Mouse (Mus musculus): ENCODE measurements around the gene Adgra3. TPM values are rescaled to one million over a fixed set of nuclear protein-coding genes. Genes with fewer than 3 reads are reported as not detected.

Gene Adgra3
- 59.5 and 67.6 TPM in 2 replicates for polyA plus RNA-seq (2014; fragmentation: Nextera tagmentation; extraction: Ambion mirVana)

DNA sequence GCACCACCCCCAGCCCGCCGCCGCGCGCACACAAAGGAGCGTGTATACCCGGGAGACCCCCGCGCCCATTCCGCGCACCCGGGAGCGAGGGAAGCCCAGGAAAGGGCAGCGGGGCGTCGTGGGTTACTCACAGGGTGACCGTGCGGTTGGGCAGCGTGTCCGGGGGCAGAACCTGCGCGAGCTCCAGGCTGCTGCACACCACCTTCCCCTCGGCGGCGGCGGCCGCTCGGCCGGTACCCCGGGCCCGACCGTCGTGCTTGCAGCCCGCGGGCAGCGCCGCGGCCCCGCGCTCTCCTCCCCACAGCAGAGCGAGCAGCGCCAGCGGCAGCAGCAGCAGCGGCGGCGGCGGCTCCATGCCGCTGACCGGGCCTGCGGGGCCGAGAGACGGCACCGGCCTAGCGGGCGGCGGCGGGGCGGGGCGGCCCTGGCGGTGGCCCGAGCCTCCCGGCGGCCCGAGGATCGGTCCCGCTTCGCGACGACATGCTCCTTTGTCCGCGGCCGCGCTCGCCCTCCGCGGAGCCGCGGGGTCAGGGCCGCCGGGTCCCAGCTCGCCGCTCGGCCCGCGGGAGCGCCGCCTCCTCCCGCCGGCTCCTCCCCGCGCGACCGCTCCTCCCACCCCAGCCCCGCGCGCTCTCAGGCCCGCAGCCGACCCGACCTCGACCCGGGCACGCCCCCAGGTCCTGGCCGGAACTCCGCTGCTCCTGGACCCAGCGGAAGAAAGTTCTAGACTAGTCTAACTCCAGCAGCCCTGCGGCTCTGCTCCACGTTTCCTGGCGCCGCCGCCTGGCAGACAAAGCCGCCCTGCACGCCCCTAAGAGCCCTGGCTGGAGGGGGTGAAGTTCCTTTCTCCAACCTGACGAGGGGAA, at the start of gene Adgra3:
Gene Adgra3, minus strand, starts transcription at position 586 of the 866 bp plus-strand sequence.
- Histone ChIP-seq H3K9me3 (ENCODE audit: control insufficient read depth, low read length) (no peaks in the 10 kb centered on the region), H3K4me1 (ENCODE audit: control insufficient read depth, insufficient read depth, low read length) (0 out of 2 replicates have a peak, but pooled peaks cover 3% of the 10 kb centered on the region), H3K9ac (ENCODE audit: low read length) (peak within 1 kb of the TSS; percentile 99), H3K36me3 (ENCODE audit: control insufficient read depth, insufficient read depth, low read length) (no peaks in the 10 kb centered on the region), H3K4me2 (ENCODE audit: low read depth, severe bottlenecking) (peak within 1 kb of the TSS; percentile 61), H3K27me3 (ENCODE audit: control insufficient read depth, insufficient read depth, low read length) (no peaks in the 10 kb centered on the region), H3K27ac (replicated peaks; ENCODE audit: low read depth, low read length) (peak within 1 kb of the TSS; percentile 94), H3K4me3 (ENCODE audit: low read depth, low read length) (peak within 1 kb of the TSS; percentile 79)
- under 1% methylated on average over 46 of the region's 113 CpGs for WGBS
- DNase-seq (ENCODE audit: low spot score) = peak; percentile 88
- ATAC-seq (ENCODE audit: insufficient number of reproducible peaks, low FRiP score, low TSS enrichment, low read depth) = peak; percentile 94

DNA sequence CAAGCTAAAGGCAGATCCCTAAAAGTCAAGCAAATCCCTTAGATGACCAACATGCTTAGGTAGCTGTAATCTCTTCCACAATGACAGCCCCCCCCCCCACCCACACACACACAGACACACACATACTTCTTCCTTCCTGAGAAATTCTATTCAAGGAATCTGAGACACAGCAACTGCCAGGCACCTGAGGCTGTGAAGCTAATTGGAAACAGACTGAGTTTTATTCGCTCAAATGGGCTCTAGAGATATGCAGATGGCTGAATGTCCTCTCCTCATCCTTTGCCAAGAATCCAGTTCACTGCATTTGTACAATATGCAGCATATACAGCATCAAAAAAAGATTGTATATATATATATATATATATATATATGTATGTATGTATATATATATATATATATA, 24.6 kb upstream of the Adgra3 start:
- H3K36me3 ChIP-seq (ENCODE audit: control insufficient read depth, insufficient read depth, low read length) = no peaks in the 10 kb centered on the region
- ATAC-seq (ENCODE audit: insufficient number of reproducible peaks, low FRiP score, low TSS enrichment, low read depth) (no peak), DNase-seq (ENCODE audit: low spot score) (peak; percentile 21)
- H3K9me3 ChIP-seq (ENCODE audit: control insufficient read depth, low read length) = no peaks in the 10 kb centered on the region
- H3K27ac ChIP-seq (replicated peaks; ENCODE audit: low read depth, low read length) = no peak overlapping the region
- H3K9ac ChIP-seq (ENCODE audit: low read length) = no peak overlapping the region
- no peaks in the 10 kb centered on the region for H3K4me1 ChIP-seq (ENCODE audit: control insufficient read depth, insufficient read depth, low read length)
- WGBS = 27% methylated on average over 1 of the region's 1 CpGs
- no peak overlapping the region for H3K4me3 ChIP-seq (ENCODE audit: low read depth, low read length)
- H3K4me2 ChIP-seq (ENCODE audit: low read depth, severe bottlenecking) = no peak overlapping the region
- H3K27me3 ChIP-seq (ENCODE audit: control insufficient read depth, insufficient read depth, low read length) = no peaks in the 10 kb centered on the region

GRCm38 (mm10) chr5:50074245-50074644, 15.4 kb upstream of the Adgra3 start:
- H3K36me3 ChIP-seq (ENCODE audit: control insufficient read depth, insufficient read depth, low read length) = no peaks in the 10 kb centered on the region
- H3K9me3 ChIP-seq (ENCODE audit: control insufficient read depth, low read length) = no peaks in the 10 kb centered on the region
- no peak overlapping the region for H3K27ac ChIP-seq (replicated peaks; ENCODE audit: low read depth, low read length)
- no peak overlapping the region for H3K4me2 ChIP-seq (ENCODE audit: low read depth, severe bottlenecking)
- H3K27me3 ChIP-seq (ENCODE audit: control insufficient read depth, insufficient read depth, low read length) = no peaks in the 10 kb centered on the region
- no peak overlapping the region for H3K4me3 ChIP-seq (ENCODE audit: low read depth, low read length)
- DNase-seq (ENCODE audit: low spot score) (no peak), ATAC-seq (ENCODE audit: insufficient number of reproducible peaks, low FRiP score, low TSS enrichment, low read depth) (no peak)
- H3K4me1 ChIP-seq (ENCODE audit: control insufficient read depth, insufficient read depth, low read length) = no peaks in the 10 kb centered on the region
- H3K9ac ChIP-seq (ENCODE audit: low read length) = no peak overlapping the region

- H3K4me1 ChIP-seq (ENCODE audit: control insufficient read depth, insufficient read depth, low read length) = no peaks in the 10 kb centered on the region
- no peak overlapping the region for H3K4me2 ChIP-seq (ENCODE audit: low read depth, severe bottlenecking)
- H3K4me3 ChIP-seq (ENCODE audit: low read depth, low read length) = no peak overlapping the region
- no peaks in the 10 kb centered on the region for H3K27me3 ChIP-seq (ENCODE audit: control insufficient read depth, insufficient read depth, low read length)
- WGBS = 88% methylated on average over 3 of the region's 3 CpGs
- ATAC-seq (ENCODE audit: insufficient number of reproducible peaks, low FRiP score, low TSS enrichment, low read depth) = no peak
- H3K27ac ChIP-seq (replicated peaks; ENCODE audit: low read depth, low read length) = no peak overlapping the region
- H3K9ac ChIP-seq (ENCODE audit: low read length) = no peak overlapping the region
- no peak for DNase-seq (ENCODE audit: low spot score)
- H3K36me3 ChIP-seq (ENCODE audit: control insufficient read depth, insufficient read depth, low read length) = no peaks in the 10 kb centered on the region
- H3K9me3 ChIP-seq (ENCODE audit: control insufficient read depth, low read length) = no peaks in the 10 kb centered on the region
Measured at GRCm38 (mm10) chr5:50064236-50064635, 5.4 kb upstream of the Adgra3 start.

DNA sequence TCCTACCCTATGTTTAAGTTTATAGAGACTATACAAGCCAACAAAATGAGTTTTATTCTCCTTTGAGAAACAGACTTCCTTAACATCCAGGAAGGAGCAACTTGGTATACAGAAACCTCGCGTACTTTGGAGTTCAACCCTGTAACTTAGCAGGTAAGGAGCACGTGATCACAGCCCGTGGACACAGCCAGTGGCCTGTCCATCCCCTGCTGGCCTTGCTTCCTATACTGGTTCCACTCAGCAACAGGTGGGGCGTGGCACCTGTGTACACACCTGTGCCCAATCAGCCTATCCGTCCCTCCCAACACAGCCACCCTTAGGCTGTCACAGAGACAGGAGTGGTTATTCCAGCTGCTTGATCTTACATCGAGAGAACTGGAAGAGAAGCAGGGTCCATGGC, 780 bp upstream of the Adgra3 start:
- WGBS = 86% methylated on average over 7 of the region's 7 CpGs
- Histone ChIP-seq H3K4me2 (ENCODE audit: low read depth, severe bottlenecking) (peak overlapping the region; percentile 61), H3K27me3 (ENCODE audit: control insufficient read depth, insufficient read depth, low read length) (no peaks in the 10 kb centered on the region), H3K9ac (ENCODE audit: low read length) (no peak overlapping the region), H3K9me3 (ENCODE audit: control insufficient read depth, low read length) (no peaks in the 10 kb centered on the region), H3K4me1 (ENCODE audit: control insufficient read depth, insufficient read depth, low read length) (0 out of 2 replicates have a peak, but pooled peaks cover 3% of the 10 kb centered on the region), H3K4me3 (ENCODE audit: low read depth, low read length) (no peak overlapping the region), H3K27ac (replicated peaks; ENCODE audit: low read depth, low read length) (no peak overlapping the region), H3K36me3 (ENCODE audit: control insufficient read depth, insufficient read depth, low read length) (no peaks in the 10 kb centered on the region)
- ATAC-seq (ENCODE audit: insufficient number of reproducible peaks, low FRiP score, low TSS enrichment, low read depth) (peak; percentile 24; the same call in 1 of the 2 replicates), DNase-seq (ENCODE audit: low spot score) (no peak)

GRCm38 (mm10) chr5:50057612-50058420, 990 bp downstream of the Adgra3 start:
- 2% methylated on average over 26 of the region's 26 CpGs for WGBS
- DNase-seq (ENCODE audit: low spot score) (no peak), ATAC-seq (ENCODE audit: insufficient number of reproducible peaks, low FRiP score, low TSS enrichment, low read depth) (peak; percentile 15; the same call in 1 of the 2 replicates)
- Histone ChIP-seq H3K9ac (ENCODE audit: low read length) (peak overlapping the region; percentile 99), H3K4me2 (ENCODE audit: low read depth, severe bottlenecking) (peak overlapping the region; percentile 61), H3K36me3 (ENCODE audit: control insufficient read depth, insufficient read depth, low read length) (no peaks in the 10 kb centered on the region), H3K27ac (replicated peaks; ENCODE audit: low read depth, low read length) (peak overlapping the region; percentile 94), H3K4me1 (ENCODE audit: control insufficient read depth, insufficient read depth, low read length) (0 out of 2 replicates have a peak, but pooled peaks cover 3% of the 10 kb centered on the region), H3K27me3 (ENCODE audit: control insufficient read depth, insufficient read depth, low read length) (no peaks in the 10 kb centered on the region), H3K4me3 (ENCODE audit: low read depth, low read length) (peak overlapping the region; percentile 79), H3K9me3 (ENCODE audit: control insufficient read depth, low read length) (no peaks in the 10 kb centered on the region)

DNA sequence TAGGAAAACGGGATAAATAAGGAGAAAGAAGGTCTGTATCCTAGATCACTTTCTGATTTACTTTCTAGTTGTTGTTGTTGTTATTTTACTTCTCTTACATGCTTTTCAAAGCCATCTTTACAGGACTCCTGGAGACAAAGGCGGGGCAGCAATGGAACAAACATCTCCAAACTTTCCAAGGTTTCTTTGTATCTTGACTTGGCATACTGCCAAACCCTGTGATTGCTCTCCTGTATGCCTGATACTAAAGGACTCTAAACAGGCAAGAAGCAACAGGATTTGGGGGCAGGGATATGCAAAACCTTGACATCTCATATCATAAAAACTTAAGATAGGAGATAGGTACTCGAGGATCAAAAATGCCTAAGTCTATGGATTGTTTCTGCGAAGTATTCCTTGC, 6.3 kb downstream of the Adgra3 start:
- Histone ChIP-seq H3K27me3 (ENCODE audit: control insufficient read depth, insufficient read depth, low read length) (no peaks in the 10 kb centered on the region), H3K36me3 (ENCODE audit: control insufficient read depth, insufficient read depth, low read length) (no peaks in the 10 kb centered on the region; the same call in 1 of the 2 replicates), H3K4me2 (ENCODE audit: low read depth, severe bottlenecking) (no peak overlapping the region), H3K4me1 (ENCODE audit: control insufficient read depth, insufficient read depth, low read length) (peaks cover 9% of the 10 kb centered on the region; the same call in 1 of the 2 replicates), H3K9me3 (ENCODE audit: control insufficient read depth, low read length) (no peaks in the 10 kb centered on the region), H3K9ac (ENCODE audit: low read length) (no peak overlapping the region), H3K27ac (replicated peaks; ENCODE audit: low read depth, low read length) (no peak overlapping the region), H3K4me3 (ENCODE audit: low read depth, low read length) (no peak overlapping the region)
- DNase-seq (ENCODE audit: low spot score) (no peak), ATAC-seq (ENCODE audit: insufficient number of reproducible peaks, low FRiP score, low TSS enrichment, low read depth) (no peak)
- 92% methylated on average over 4 of the region's 4 CpGs for WGBS

DNA sequence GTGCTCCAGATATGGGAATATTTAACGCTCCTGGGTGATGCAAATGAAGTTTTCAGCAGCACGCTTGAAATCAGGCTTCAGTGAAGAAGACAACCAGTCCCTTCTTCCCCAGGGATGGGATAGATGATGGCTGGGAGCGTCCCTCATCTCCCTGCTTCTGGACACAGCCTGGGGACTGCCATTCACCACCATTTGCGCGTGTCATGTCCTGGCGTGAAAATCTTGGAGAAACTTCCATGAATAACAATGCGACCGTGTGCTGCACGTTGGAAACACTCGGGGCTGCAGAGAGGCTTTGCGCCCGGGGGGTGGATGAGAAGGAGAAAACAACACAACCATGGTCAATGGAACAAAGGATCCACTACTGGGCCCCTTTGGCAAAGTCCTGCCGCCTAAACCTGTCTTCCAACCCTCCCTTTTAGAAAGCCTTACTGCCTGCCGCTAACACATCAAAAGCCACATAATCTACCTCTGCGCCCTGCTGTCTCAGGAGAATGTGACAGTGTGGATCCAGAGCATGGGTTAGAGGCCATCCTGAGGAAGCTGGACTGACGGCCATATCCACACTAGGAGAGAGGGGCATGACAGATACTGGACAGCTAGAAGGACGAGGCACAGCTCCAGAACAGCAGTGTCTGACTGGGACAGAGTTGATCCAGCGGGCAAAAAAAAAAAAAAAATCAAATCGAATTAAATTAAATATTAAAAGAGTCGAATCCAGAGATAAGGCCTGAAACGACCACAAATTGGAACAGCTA, 8.0 kb downstream of the Adgra3 start:
- H3K9ac ChIP-seq (ENCODE audit: low read length) = no peak overlapping the region
- 83% methylated on average over 21 of the region's 21 CpGs for WGBS
- no peak for DNase-seq (ENCODE audit: low spot score)
- H3K4me3 ChIP-seq (ENCODE audit: low read depth, low read length) = no peak overlapping the region
- no peak overlapping the region for H3K27ac ChIP-seq (replicated peaks; ENCODE audit: low read depth, low read length)
- no peak overlapping the region for H3K4me2 ChIP-seq (ENCODE audit: low read depth, severe bottlenecking)
- no peaks in the 10 kb centered on the region; the same call in 1 of the 2 replicates for H3K36me3 ChIP-seq (ENCODE audit: control insufficient read depth, insufficient read depth, low read length)
- H3K9me3 ChIP-seq (ENCODE audit: control insufficient read depth, low read length) = no peaks in the 10 kb centered on the region
- H3K27me3 ChIP-seq (ENCODE audit: control insufficient read depth, insufficient read depth, low read length) = no peaks in the 10 kb centered on the region
- no peak for ATAC-seq (ENCODE audit: insufficient number of reproducible peaks, low FRiP score, low TSS enrichment, low read depth)
- peaks cover 6% of the 10 kb centered on the region; the same call in 1 of the 2 replicates for H3K4me1 ChIP-seq (ENCODE audit: control insufficient read depth, insufficient read depth, low read length)

All from limb, embryonic 11.5 days (tissue).